Mouse (Mus musculus) fat pad, adult 2 months (tissue): ENCODE results near the gene 6430571L13Rik.
A peak's percentile ranks its signal among the peaks of the same experiment; 100 is the strongest.

Source experiments
- DNase-seq: peaks from one replicate; pipeline ENCODE4 v3.0.0-alpha.2; 2011; ENCODE audit warnings: low read depth, low spot score; ENCODE audit errors: extremely low read depth

6430571L13Rik gene

DNA sequence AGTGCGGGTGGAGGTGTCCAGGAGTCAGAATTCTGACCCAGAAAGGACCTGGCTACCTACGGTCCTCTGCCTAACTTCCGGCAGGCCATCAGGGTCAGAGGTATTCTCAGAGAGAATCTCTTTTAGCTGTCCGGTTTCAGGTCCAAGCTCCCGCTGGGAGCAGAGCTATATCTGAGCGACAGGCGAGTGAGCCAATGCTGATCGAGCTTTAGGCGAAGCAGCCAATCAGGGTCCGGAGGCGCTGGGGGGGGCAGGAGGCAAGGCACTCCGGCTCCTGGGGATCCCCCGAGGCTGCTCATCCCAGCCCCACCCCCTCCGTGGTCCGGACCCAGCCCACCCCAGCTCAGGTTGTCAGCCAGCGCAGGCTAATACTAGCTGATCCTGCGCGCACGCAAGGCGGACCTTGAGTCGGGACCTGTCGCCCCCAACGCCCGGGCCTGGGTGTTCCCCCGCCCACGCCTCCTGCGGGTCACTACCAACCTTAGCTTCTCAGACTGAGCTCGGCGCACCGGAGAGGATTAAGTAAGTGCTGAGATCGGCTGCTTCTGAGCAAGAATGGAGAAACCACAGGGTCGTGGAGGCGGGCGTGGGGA, at the start of gene 6430571L13Rik:
6430571L13Rik (plus strand) TSS at position 336 of the 593 bp plus-strand sequence.
- DNase-seq: no peak

DNA sequence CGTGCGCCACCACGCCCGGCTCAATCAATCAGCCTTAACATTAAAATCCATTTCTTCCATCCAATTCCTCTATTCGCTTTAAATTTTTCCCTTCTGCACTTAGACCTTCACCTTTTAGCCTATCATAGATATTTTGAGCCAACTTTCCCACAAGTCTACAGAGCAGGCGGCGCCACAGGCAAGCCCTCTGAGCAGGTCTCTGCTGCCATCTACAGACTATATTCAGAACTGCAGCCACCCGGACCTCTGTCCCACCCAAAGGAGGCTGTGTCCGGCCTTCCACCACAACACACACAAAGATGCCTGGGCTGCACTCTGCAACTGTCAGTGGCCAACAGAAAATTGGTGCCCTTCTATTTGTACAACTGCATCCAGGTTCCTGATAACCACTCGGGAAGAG, 49.5 kb upstream of the 6430571L13Rik start:
- DNase-seq: no peak

- no peak for DNase-seq
Measured at GRCm38 (mm10) chr9:107294249-107294648, 46.2 kb upstream of the 6430571L13Rik start.

DNA sequence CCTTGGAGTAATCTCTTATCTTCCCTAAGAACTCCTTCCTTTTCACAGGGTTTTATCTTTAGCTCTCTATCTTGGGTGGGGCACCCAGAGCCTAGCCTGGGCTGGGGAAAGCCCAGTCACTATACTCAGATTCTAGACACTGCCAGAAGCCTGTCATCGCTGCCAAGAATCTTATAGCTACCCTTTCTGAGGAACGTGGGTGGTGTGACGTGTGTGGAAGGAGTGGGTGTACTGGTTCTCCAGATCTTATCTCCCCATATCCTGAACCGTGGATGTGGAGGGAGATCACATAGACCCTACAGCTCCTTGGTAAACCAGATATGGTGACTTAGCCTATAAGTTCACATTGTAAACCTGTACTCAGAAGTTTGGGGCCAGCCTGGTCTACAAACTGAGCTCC, 44.8 kb upstream of the 6430571L13Rik start:
- DNase-seq: no peak

DNA sequence AAGGTAGTCTGAATTCAATTTTAAA, 44.6 kb upstream of the 6430571L13Rik start, which contains the start of gene Cish:
Cish (plus strand) TSS at position 11 of the 25 bp plus-strand sequence.
- DNase-seq: no peak

- DNase-seq: no peak
Measured at GRCm38 (mm10) chr9:107296041-107296440, 44.4 kb upstream of the 6430571L13Rik start.

- peak; percentile 95 for DNase-seq
Measured at GRCm38 (mm10) chr9:107296501-107296965, 43.9 kb upstream of the 6430571L13Rik start.

GRCm38 (mm10) chr9:107297059-107297458, 43.3 kb upstream of the 6430571L13Rik start:
- DNase-seq: no peak

GRCm38 (mm10) chr9:107297658-107298057, 42.7 kb upstream of the 6430571L13Rik start:
- DNase-seq: no peak

GRCm38 (mm10) chr9:107298059-107298780, 42.2 kb upstream of the 6430571L13Rik start:
- DNase-seq: no peak

DNA sequence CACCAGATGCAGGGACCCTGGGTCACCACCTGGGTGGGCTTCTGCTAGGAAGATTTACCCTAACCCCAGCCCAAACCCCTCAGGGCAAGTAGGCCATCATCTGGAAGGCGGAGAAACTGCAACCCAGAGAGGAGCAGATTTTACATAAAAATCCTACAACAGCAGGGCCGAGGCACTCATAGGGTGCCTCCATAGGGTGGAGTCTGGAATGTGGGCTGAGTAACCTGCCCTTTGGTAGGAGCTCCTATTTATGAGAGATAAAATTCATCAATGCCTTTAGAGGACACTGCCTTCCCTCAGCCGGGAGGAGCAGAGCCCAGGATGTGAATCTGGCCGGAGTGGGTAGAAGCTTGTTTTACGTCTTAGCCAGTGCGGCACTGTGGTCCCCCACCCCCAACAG, 41.5 kb upstream of the 6430571L13Rik start:
- DNase-seq: no peak

DNA sequence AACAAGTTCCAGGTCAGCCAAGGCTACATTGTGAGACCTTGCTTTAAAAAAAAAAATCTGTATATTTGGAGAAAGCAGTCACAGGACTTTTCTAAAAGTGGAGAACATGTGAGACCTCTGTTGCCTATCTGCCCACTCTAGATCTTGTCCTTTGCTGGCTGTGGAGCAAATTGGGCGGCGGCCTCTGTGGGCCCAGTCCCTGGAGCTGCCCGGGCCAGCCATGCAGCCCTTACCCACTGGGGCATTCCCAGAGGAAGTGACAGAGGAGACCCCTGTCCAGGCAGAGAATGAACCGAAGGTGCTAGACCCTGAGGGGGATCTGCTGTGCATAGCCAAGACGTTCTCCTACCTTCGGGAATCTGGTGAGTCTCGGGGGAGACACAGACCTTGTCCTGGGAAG, 40.6 kb upstream of the 6430571L13Rik start:
- no peak for DNase-seq

DNA sequence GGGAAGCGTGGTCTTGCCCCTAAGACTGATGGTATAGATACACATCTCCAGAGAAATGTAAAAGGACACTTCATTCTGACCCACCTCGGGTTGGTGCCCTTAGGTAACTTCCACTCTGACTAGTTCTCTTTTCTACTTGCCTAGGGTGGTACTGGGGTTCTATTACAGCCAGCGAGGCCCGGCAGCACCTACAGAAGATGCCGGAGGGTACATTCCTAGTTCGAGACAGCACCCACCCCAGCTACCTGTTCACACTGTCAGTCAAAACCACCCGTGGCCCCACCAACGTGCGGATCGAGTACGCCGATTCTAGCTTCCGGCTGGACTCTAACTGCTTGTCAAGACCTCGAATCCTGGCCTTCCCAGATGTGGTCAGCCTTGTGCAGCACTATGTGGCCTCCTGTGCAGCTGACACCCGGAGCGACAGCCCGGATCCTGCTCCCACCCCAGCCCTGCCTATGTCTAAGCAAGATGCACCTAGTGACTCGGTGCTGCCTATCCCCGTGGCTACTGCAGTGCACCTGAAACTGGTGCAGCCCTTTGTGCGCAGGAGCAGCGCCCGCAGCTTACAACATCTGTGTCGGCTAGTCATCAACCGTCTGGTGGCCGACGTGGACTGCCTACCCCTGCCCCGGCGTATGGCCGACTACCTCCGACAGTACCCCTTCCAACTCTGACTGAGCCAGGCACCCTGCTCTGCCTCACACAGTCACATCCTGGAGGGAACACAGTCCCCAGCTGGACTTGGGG, 40.0 kb upstream of the 6430571L13Rik start:
- DNase-seq: no peak

- DNase-seq: no peak
Measured at GRCm38 (mm10) chr9:107301554-107302331, 38.7 kb upstream of the 6430571L13Rik start.

- DNase-seq: no peak
Measured at GRCm38 (mm10) chr9:107302592-107302991, 37.8 kb upstream of the 6430571L13Rik start.

DNA sequence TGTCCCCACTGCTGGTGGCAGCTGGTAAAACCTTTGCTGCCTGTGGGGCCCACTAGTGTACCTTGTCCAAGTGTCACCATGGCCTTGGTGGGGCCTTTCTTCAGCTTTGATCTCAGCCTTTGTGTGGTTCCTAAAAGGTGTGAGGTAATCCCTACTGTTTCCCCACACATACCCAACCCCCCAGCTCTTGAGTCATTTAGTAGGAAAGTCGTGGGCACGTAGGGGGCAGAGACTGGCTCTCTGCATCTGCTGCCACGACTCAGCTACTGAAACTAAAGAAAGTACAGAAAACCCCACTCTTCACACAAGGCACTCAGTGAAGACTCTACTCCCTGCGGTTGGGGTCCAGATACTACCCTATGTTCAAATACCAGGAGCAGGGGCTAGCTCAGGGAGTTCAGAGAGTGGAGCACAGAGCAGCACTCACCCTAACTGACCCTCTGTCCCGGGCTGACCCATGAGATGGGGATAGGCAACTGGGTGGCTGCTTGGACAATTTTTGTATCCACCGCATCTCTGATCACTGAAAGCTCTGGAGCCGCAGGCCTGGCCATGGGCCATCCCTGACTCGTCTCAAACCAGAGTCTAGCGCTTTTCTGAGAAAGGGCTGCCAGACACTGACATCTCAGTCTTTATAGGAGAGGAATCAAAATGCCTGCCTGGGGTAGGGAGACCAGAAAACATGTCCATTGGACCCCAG, 37.1 kb upstream of the 6430571L13Rik start:
- no peak for DNase-seq

- DNase-seq: no peak
Measured at GRCm38 (mm10) chr9:107303900-107304299, 36.5 kb upstream of the 6430571L13Rik start.

DNA sequence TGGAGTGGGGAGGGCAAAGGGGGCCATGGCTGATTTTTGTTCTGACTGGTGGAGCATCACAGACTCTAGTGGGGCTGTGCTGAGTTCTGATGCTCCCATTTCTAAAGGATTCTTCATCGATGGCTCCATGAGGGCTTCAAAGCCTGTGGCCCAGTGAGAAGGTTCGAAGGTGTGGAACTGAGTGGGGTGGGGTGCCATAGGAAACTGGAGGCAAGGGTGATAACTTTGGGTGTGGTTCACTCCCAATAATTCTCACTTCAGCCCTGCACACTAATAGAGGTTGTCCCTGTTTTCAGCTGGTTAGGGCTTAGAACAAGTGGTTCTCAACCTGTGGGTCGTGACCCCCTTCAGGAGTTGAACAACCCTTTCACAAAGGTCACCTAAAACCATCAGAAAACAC, 36.0 kb upstream of the 6430571L13Rik start:
- DNase-seq: no peak

DNA sequence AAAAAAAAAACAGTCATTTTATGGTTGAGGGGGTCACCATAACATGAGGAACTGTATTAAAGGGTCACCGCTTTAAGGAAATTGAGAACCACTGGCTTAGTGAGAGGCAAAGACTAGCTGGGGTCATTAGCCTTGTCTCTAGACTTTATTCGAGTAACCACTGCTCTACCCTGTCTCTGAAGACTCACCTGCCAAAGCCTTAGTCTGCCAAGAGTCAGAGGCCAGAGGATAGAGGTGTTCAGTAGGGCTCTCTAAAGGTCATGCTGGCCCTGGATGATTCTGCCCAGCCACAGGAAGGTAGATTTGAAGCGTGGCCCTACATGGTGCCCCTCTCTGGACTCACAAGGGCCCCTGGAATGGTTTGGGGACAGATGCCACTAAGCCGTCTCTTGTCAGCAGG, 35.4 kb upstream of the 6430571L13Rik start:
- DNase-seq: no peak

GRCm38 (mm10) chr9:107305601-107306542, 34.5 kb upstream of the 6430571L13Rik start:
- DNase-seq: no peak
